Mouse (Mus musculus) gastrocnemius, postnatal 4 days (tissue): ENCODE results near the gene Sall2. TPM values are rescaled to one million over a fixed set of nuclear protein-coding genes. Genes with fewer than 3 reads are reported as not detected.
"Not testable (repeated sequence)": the region's sequence is repeated elsewhere in the genome, so short reads cannot be mapped to it uniquely, and the experiment has no call there.

Experiments
- DNase-seq, 2 experiments: peaks; one replicate each; pipeline ENCODE4 v3.0.0; 2021 to 2022; ENCODE audit warnings: low spot score in 2 of 2, mixed read lengths in 2 of 2
- long read RNA-seq, 2 experiments: library from polyadenylated mRNA; stranded (forward); transcript quantifications; one replicate each; pipeline ENCODE4 v2.0.0; 2021
- total RNA-seq, 2 experiments: library from RNA; stranded (reverse); gene quantifications; 2 replicates each; pipeline ENCODE4 v1.2.3; 2021

Gene Sall2
- 1 to 10 TPM; 7.2 to 7.4 TPM for total RNA-seq
- long read RNA-seq, experiment 1, full-length matches to known transcripts = 2 of 4 reads
- long read RNA-seq, experiment 1, partial matches to known transcripts = 0 of 4 reads
- long read RNA-seq, experiment 1, other reads (novel, unspliced or antisense) = 2 of 4 reads
- long read RNA-seq, experiment 2, full-length matches to known transcripts = 2 of 9 reads
- long read RNA-seq, experiment 2, partial matches to known transcripts = 0 of 9 reads
- long read RNA-seq, experiment 2, other reads (novel, unspliced or antisense) = 7 of 9 reads

- DNase-seq = no peak
Observed at GRCm38 (mm10) chr14:52327910-52328812, at the start of gene Sall2. TSS of gene Sall2 (minus strand) at chr14:52328762.

DNA sequence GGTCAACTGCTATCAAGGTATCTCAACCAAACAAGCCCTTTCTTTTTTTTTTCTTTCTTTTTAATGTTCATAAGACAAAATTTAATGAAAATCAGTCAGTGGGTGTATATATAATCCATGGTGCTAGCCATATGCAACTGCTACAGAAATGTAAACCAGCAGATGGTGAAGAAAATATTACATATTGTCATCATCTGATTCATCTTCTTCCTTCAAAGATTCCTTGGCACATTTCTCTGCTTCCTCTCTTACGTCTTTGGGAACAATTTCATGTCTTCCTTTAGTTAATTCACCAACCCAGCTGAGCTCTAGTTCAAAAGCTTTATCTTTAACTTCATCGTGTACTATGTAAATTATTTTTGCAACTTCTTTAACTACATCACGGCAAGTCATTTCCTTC, 40.2 kb upstream of the Sall2 start:
- DNase-seq = no peak

DNA sequence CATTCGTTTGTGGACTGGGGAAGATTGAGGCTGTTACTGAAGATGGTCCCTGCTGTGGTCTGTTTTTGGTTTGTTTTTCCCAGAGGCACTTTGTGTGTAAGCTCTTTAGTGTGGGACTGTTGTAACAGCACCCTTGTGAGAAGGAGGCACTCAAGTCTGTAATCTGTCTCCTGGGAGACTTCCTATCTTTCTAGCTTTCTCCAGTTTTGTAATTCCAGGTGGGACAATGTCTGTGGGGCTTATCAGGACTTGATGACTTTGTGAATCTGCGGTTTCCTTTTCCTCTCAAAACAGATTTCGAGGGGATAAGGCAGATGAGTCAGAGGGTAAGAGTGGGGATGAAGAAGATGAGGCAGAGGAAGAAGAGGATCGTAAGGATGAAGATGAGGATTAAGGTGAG, 27.7 kb upstream of the Sall2 start, which contains the start of gene Olfr1513:
Olfr1513 (minus strand) TSS at position 101 of the 400 bp plus-strand sequence.
- DNase-seq = no peak

DNA sequence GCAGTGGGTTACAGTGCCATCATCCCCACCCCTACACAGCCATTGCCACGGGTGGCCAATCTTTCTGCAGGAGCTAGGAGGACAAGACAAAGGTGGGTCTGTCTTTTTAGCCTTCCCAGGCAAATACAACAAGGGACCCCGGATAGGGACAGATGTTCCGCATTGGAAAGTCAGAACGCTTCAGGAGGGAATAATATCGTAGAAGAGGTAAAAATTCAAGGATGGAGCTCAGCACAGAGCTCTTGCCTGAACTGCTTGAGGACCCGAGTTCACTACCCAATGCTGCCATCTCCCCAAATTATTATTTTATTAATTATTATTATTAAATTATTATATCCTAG, 10.9 kb upstream of the Sall2 start:
- DNase-seq = no peak

DNA sequence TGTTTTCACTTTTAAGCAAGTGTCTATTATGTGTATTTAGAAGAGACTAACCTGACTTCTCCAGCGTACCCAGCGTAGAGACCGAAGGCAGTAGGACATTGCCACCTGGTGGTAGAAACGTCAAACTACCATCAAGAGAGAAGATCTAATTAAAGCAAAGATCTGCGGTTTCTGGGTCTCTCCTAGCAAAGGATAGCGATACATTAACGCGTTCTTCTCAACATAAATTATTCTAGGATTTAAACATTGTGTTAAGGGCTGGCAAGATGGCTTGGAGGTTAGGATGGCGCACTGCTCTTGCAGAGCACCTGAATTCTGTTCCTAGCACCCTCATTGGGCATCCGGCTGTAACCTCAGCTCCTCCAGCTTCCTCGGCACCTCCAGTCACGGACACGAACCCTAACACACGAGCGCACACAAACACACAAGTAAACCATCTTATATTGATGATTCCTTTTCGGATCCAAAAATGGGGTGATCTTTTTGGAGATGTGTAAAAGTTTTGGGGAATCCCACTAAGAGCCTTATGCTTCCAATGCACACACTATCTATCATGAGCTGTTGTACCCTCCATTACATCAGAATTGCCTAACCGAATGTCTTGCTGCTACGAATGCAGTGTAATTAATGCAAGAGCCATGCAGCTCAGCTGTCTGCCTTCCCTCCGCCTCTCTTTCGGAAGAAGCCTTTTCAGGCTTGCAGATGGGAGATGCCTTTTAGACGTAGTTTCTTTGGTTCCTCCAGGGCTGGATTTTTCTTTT, 10.4 kb upstream of the Sall2 start:
- DNase-seq = peak in 1 of 2 experiments; percentile 59

GRCm38 (mm10) chr14:52332171-52332570, 3.6 kb upstream of the Sall2 start:
- no peak for DNase-seq

DNA sequence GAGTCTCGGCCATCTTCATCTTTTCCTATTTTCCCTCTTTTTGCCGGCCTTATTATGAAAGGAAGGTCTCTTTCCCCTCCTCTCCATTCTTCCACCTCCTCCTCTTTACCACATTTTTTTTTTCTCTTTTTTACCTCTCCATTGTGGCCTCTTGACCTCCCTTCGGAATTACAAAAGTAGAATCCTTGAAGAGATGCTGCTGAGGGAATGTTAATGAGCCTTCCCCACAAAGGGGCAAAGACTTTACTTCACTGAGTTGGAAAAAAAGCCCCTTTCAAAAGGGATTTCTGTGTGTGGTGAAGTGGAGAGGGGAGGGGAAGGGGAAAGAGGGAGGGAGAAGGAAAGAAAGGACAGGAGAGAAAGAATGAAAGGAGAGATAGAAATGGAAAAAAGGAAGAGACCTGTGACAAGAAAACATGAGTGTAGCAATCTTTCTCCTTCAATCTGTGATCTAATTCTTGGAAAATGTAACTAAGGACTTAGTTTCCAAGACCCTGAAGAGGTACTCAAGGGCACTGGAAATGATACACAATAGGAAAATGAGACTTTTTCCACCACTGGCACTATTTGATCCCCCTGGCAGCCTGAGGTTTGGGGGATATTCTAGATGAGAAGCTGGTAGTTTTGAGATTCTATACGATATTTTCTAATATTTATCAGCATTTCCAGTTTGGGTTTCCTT, 2.6 kb upstream of the Sall2 start:
- DNase-seq = no peak

DNA sequence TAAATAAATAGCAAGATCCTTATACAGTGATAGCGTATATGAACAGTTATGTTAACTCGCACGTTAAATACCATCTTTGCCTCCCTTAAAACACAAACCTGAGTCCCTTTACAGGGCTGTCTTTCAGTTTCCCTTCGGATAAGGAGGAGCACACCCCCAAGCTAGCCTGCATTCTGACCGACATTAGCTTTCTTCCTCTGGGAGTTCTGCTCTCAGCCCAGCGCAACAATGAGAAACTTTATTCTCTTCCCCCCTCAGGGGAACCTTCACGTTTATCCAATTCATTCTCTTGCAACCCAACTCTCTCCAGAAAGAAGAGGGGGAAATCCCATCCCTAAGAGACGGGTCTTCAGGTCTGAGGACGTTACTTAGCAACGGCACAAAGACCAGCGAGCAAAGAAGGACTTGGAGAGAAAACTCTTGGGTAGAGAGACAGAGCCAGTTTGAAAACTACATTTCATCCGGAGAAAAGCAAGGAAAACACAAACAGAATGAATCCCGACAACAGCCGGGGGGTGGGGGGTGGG, 1.1 kb downstream of the Sall2 start:
- no peak for DNase-seq

DNA sequence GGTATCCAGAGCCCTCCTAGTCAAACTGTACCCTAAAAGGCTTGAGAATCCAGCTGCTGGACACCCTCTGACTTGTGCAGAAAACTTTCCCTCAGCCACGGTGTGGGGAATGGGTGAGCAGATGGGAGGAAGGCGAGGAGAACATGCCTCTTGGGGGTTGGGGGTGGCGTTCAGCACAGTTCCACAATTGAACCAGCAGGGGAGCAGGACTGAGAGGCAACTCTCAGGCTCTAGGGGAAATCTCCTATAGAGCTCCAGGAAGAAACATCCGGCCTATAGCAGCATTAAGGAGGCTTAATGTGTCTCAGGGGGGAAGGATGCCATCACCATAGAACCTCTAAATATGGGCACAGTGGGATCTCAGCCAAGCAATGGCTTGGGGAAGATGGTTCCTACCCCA, 2.7 kb downstream of the Sall2 start:
- no peak for DNase-seq

GRCm38 (mm10) chr14:52319361-52319760, 9.2 kb downstream of the Sall2 start:
- no peak for DNase-seq

DNA sequence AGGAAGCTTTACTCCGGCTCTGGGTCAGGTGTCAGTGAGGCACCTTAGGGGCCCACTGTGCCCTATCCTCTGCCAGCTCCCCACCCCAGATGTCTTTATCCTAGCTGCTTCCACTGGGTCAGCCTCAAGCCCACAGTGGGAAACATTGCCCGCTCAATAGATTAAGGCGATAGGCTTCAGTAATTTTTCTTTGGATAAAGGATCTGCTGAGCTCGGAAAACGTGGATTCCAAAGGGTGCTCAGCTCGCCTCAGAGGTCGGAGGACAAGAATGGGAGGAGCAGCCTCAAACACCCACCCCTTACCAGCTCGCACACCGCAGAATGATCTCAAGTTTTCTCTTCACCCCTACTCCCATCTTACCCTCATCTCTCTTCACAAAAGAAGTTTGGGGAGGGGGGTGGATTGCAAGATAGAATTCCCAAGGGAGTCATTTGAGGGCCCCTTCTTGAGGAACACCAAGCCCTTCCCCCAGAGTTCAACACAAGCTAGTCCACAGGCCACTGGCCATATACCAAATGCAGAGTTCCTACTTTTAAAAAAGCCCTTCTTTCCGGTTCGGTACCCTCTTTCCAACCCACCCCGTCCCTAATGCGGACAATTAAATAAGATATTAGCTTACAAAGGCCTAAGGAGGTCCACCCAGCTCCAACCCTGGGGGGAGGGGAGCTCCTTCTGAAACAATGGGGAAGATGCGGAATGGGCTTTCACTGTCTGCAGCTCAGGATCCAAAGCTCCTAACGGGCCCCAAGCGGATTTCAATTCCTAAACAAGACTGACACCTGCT, 11.9 kb downstream of the Sall2 start:
- DNase-seq = peak in 1 of 2 experiments; percentile 20

DNA sequence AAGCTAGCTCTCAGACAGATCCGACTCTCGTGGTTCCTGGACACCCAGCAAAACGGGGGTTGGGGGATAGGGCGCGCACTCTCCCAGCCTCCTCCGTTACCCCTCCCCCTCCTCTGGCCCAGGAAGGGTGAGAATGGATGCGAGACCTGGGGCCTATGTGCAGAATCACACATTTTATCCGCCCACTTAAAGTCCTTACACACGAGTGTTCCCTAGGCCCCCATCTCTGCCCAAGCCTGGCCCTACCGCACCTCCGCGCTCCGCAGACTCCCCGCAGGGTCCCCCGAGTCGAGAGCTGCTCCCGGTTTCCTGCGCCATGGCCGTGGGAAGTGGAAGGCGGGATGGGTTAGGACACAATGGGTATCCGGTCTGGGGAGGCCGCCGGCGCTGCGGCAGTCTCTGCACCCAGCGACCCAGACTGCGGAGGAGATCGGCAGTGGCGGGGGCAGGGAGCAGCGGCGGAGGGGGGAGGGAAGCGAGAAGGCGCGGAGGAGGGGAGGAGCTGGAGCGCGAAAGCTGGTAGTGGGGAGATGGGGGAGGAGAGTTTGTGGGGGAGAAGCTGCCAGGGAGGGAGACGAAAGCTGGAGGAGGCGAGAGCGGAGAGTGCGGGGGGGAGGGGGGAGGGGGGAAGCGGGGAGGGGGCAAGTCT, 12.6 kb downstream of the Sall2 start:
- DNase-seq = peak in 1 of 2 experiments; percentile 64

DNA sequence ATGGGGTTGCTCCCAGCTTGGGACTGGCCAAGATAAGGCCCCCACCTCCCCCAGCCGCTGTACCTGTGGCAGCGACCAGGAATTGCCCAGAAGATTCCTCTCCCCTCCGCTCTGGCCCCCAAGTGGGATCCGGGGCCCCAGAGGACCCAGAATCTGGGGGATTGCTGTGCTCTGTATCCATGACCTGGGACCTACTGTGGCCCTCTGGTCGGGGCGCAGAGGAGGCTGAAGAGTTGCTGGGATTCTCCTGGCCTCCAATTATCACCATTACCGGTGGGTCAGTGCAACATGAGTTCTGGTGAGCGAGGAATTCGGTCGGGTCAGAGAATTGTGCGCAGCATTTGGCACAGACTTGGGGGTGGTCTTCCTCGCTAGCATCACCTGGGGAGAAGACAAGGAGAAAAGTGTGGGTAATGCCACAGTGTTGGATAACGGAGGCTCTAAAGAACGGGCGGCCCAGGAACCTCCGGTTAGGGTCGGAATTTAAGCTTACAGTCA, 13.2 kb downstream of the Sall2 start:
- no peak for DNase-seq

GRCm38 (mm10) chr14:52314808-52315150, 13.8 kb downstream of the Sall2 start:
- DNase-seq = no peak

DNA sequence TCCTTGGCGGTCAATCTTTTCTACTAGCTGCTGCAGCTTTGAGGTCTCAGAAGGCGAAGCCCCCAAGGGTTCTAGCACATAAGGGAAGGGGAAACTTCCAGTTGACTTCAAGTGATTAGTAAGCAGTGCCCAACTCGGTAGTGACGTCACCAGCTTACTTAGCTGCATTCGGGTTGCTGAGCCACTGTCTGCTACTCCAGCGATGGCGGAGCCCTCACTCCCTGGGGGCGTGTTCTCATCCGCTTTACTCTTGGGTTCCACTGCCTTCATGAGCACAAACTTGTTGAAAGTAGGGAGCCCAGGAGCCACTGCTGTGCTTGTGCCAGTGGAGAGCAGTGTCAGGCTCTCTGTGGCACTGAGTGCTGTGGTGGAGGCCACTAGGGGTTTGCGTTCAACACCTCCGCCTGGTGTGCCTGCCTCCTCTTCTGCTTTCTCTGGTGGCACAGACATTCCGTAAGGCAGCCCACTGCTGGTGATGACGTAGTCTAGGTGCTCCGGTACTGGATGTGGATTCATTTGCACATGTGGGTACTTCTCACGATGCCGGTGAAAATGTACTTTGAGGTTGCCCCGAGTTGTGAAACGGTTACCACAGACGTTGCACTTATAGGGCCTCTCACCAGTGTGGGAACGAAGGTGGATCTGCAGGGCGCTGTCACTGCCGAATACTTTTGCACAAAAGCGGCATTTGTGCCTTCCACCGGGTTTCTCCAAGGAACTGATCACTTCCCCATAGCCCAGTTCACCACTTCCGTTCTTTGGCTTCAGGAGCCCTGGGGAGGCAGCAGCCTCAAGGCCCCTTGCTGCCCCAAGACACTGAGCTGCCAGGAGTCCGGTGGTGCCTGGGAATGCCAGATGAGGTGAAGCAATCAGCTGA, 14.4 kb downstream of the Sall2 start:
- no peak for DNase-seq

GRCm38 (mm10) chr14:52310906-52311305, 17.7 kb downstream of the Sall2 start:
- DNase-seq = no peak

- not testable (repeated sequence) for DNase-seq
Observed at GRCm38 (mm10) chr14:52310343-52310742, 18.2 kb downstream of the Sall2 start.

GRCm38 (mm10) chr14:52306100-52306499, 22.5 kb downstream of the Sall2 start:
- DNase-seq = no peak
